Mouse (Mus musculus): ENCODE measurements at regions not wholly inside any gene's neighbourhood (a gene's known extent, or its start where the extent isn't known, plus 50 kb on each side); places are given as distances from the start of the nearest gene placed in this dataset.

DNA sequence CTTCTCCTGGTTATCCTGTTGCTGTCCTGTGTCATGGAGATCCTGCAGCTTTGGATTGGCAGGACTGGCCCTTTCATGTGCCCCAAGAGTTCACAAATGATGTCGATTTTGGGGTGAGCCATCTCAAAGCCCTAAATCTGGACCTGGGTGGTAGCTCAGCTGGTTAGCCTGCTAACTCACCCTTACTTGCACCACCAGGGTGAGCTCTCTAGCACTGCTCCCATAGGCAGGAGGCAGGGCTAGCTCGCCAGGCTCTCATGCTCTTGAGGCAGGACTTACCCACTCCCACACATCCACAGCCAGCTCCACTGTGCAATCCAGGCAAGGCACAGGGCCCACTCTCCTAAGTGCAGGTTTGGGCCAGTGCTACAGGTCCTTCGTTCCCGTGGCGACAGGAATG, 605.5 kb upstream of the Nrp1 start:
- Histone ChIP-seq H3K4me1 (ENCODE audit: insufficient read depth) (no peaks in the 10 kb centered on the region), H3K4me3 (ENCODE audit: low read depth, low read length) (no peak overlapping the region), H3K27me3 (ENCODE audit: insufficient read depth, low read length) (no peaks in the 10 kb centered on the region), H3K9ac (no peak overlapping the region), H3K27ac (ENCODE audit: low read depth, low read length) (no peak overlapping the region), H3K36me3 (ENCODE audit: insufficient read depth) (no peaks in the 10 kb centered on the region), H3K4me2 (ENCODE audit: low read depth) (no peak overlapping the region), H3K9me3 (ENCODE audit: low read length) (no peaks in the 10 kb centered on the region)
- no peak for ATAC-seq
- 83% methylated on average over 5 of the region's 5 CpGs for WGBS
- TF ChIP-seq CTCF (IDR thresholded peaks at IDR 0.05; ENCODE audit: low read depth): no peak
- no peak for DNase-seq

DNA sequence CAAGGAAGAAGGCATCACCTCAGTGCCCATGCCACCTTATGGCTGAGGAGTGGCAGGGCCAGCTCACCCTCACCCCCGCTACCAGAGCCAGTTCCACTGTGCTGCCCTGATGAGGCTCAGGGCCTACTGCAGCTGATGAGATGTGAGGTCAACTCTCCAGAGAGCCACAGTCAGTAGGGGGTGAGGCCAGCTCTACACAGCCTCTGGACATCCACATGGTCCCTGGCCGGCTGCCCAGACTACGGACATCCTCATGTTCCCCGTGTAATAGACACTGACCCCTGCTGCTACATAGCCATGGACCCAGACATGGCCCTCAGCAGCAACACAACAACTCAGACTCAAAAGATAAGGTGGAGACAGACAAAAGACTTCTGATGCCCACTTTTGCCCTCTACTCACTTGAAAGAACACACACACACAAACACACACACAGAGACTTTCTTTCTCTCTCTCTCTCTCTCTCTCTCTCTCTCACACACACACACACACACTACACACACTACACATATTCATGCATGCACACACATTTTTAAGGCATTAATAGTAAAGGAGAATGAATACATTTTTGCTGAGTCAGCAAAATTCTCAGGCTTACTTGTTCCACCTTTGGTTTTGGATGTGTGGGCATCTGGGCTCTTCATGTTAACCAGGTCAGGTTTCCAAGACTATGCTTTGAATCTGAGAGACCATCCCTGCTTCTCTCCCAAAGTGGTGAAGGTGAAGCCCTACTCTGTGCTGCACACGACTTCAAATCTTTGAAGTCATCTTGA, 604.4 kb upstream of the Nrp1 start:
- Histone ChIP-seq H3K4me2 (ENCODE audit: low read depth) (no peak overlapping the region), H3K36me3 (ENCODE audit: insufficient read depth) (no peaks in the 10 kb centered on the region), H3K9me3 (ENCODE audit: low read length) (no peaks in the 10 kb centered on the region), H3K27ac (ENCODE audit: low read depth, low read length) (no peak overlapping the region), H3K4me3 (ENCODE audit: low read depth, low read length) (no peak overlapping the region), H3K9ac (no peak overlapping the region), H3K4me1 (ENCODE audit: insufficient read depth) (no peaks in the 10 kb centered on the region), H3K27me3 (ENCODE audit: insufficient read depth, low read length) (no peaks in the 10 kb centered on the region)
- no peak for TF ChIP-seq CTCF (IDR thresholded peaks at IDR 0.05; ENCODE audit: low read depth)
- whole genome bisulfite sequencing: 86% methylated on average over 5 of the region's 5 CpGs
- ATAC-seq (no peak), DNase-seq (no peak)

DNA sequence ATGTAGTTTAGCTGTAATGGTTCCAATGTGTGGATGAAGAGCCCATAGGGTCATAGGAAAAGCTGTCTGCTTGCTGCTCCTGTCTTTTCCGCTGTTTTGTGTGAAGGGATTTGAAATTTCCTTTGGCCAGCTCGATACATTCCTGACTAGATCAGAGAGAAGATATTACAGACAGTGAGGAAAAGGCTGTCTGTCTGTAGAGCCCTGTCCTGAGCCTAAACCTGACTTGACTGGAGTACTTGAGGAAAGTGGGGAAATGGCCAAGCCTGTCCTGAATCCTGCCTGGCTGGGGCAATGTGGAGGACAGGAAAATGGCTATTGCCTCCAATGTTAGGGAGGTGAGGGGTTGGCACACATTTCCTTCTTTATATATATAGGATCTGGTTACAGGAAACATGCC, 601.0 kb upstream of the Nrp1 start:
- Histone ChIP-seq H3K36me3 (ENCODE audit: insufficient read depth) (no peaks in the 10 kb centered on the region), H3K9ac (no peak overlapping the region), H3K4me2 (ENCODE audit: low read depth) (no peak overlapping the region), H3K9me3 (ENCODE audit: low read length) (no peaks in the 10 kb centered on the region), H3K27ac (ENCODE audit: low read depth, low read length) (no peak overlapping the region), H3K4me3 (ENCODE audit: low read depth, low read length) (no peak overlapping the region), H3K4me1 (ENCODE audit: insufficient read depth) (no peaks in the 10 kb centered on the region), H3K27me3 (ENCODE audit: insufficient read depth, low read length) (no peaks in the 10 kb centered on the region)
- WGBS: 91% methylated on average over 2 of the region's 2 CpGs
- ATAC-seq: no peak
- TF ChIP-seq CTCF (IDR thresholded peaks at IDR 0.05; ENCODE audit: low read depth): no peak
- no peak for DNase-seq

DNA sequence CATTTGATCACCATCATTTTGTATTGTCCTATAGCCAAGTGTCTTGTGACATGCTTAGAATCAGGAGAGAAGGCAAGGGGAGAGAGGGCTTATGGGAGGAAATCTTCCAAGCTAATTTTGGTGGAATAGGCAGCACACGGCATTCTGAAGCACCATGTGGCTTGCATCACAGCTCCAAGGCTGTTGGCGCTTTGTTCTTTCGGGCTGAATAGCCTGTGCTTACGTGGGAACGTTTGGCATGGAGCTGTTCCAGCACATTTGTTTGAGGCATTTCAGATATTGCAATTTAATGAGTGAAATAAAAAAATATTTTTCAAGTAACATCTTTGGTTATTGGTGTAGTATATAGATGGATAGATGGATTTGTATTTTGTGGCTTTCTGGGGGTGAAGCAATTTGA, 598.5 kb upstream of the Nrp1 start:
- Histone ChIP-seq H3K27ac (ENCODE audit: low read depth, low read length) (no peak overlapping the region), H3K36me3 (ENCODE audit: insufficient read depth) (no peaks in the 10 kb centered on the region), H3K4me1 (ENCODE audit: insufficient read depth) (no peaks in the 10 kb centered on the region), H3K4me3 (ENCODE audit: low read depth, low read length) (no peak overlapping the region), H3K4me2 (ENCODE audit: low read depth) (no peak overlapping the region), H3K9ac (no peak overlapping the region), H3K27me3 (ENCODE audit: insufficient read depth, low read length) (no peaks in the 10 kb centered on the region), H3K9me3 (ENCODE audit: low read length) (no peaks in the 10 kb centered on the region)
- no peak for TF ChIP-seq CTCF (IDR thresholded peaks at IDR 0.05; ENCODE audit: low read depth)
- no peak for ATAC-seq
- DNase-seq: peak; percentile 36
- WGBS: 47% methylated on average over 5 of the region's 5 CpGs

DNA sequence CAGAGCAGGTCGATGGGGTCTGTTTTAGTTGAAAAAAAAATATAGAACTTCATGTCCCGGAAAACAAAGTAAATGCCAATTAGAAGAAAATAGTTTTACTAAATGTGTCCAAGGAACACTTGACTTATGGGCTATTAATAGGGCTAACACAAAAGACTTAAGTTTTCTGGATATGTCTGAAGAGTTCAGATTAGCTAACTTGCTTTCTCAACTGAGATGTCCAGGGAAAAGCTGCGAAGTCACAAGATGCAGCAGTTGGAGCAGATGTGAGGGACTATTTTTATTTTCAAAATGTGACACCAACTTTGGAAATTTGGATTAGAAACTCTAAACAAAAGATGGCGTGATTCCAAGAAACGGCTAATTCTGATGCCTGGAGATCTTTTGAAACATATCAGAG, 593.2 kb upstream of the Nrp1 start:
- Histone ChIP-seq H3K36me3 (ENCODE audit: insufficient read depth) (no peaks in the 10 kb centered on the region), H3K9me3 (ENCODE audit: low read length) (no peaks in the 10 kb centered on the region), H3K27me3 (ENCODE audit: insufficient read depth, low read length) (no peaks in the 10 kb centered on the region), H3K4me3 (ENCODE audit: low read depth, low read length) (no peak overlapping the region), H3K27ac (ENCODE audit: low read depth, low read length) (no peak overlapping the region), H3K4me2 (ENCODE audit: low read depth) (no peak overlapping the region), H3K9ac (no peak overlapping the region), H3K4me1 (ENCODE audit: insufficient read depth) (no peaks in the 10 kb centered on the region)
- TF ChIP-seq CTCF (IDR thresholded peaks at IDR 0.05; ENCODE audit: low read depth): no peak
- DNase-seq: no peak
- WGBS: 80% methylated on average over 5 of the region's 5 CpGs
- ATAC-seq: no peak

DNA sequence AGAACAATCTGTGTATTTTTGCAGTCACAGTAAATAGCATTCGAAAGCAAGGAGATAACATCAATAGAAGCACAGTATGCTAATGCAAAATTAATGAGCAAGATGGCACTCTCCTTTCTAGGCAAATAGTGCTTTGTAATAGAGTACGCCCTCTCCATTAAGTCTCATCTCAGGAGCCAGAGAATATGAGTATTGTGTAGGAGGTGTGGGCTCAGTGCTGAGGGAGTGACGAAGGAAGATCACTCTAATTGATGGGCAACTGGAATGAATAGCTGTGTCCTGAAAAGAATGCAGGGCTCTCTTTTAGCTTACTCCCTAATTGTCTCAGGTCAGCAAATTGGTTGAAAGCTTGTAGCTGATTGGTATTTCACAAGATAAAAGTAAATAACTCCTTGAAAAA, 590.1 kb upstream of the Nrp1 start:
- H3K4me3 ChIP-seq (ENCODE audit: low read depth, low read length): no peak overlapping the region
- ATAC-seq: no peak
- no peaks in the 10 kb centered on the region for H3K36me3 ChIP-seq (ENCODE audit: insufficient read depth)
- no peak for TF ChIP-seq CTCF (IDR thresholded peaks at IDR 0.05; ENCODE audit: low read depth)
- H3K4me1 ChIP-seq (ENCODE audit: insufficient read depth): 0 out of 2 replicates have a peak, but pooled peaks cover under 1% of the 10 kb centered on the region
- H3K9ac ChIP-seq: no peak overlapping the region
- WGBS: 29% methylated on average over 3 of the region's 3 CpGs
- H3K27me3 ChIP-seq (ENCODE audit: insufficient read depth, low read length): no peaks in the 10 kb centered on the region
- H3K27ac ChIP-seq (ENCODE audit: low read depth, low read length): no peak overlapping the region
- no peak for DNase-seq
- H3K4me2 ChIP-seq (ENCODE audit: low read depth): no peak overlapping the region
- no peaks in the 10 kb centered on the region for H3K9me3 ChIP-seq (ENCODE audit: low read length)

DNA sequence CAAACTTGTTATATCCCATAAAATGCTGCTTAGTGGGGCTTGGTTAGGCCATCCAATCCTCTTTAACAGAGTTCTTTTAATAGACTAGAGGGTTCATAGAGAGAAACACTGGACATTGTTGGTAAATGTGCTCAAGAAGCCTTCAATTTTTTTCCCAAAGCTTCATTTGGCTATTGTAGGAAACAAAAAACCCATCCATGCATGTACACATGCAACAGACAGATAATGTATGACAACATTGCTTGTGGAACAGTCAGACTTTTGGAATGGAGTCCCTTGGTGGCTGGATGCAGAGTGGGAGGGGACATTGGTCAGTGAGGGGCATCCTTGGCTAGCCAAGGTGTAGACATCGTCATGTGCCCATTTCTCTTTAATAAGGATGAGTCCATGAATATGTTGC, 588.8 kb upstream of the Nrp1 start:
- no peaks in the 10 kb centered on the region for H3K27me3 ChIP-seq (ENCODE audit: insufficient read depth, low read length)

More for the DNA sequence above, 588.8 kb upstream of the Nrp1 start:
- no peak for ATAC-seq
- H3K4me1 ChIP-seq (ENCODE audit: insufficient read depth): 0 out of 2 replicates have a peak, but pooled peaks cover 4% of the 10 kb centered on the region
- no peaks in the 10 kb centered on the region for H3K36me3 ChIP-seq (ENCODE audit: insufficient read depth)
- no peak overlapping the region for H3K27ac ChIP-seq (ENCODE audit: low read depth, low read length)
- H3K4me3 ChIP-seq (ENCODE audit: low read depth, low read length): no peak overlapping the region
- H3K9me3 ChIP-seq (ENCODE audit: low read length): no peaks in the 10 kb centered on the region
- no peak overlapping the region for H3K4me2 ChIP-seq (ENCODE audit: low read depth)
- 96% methylated on average over 1 of the region's 1 CpGs for WGBS
- no peak for DNase-seq
- no peak overlapping the region for H3K9ac ChIP-seq
- no peak for TF ChIP-seq CTCF (IDR thresholded peaks at IDR 0.05; ENCODE audit: low read depth)
